18 mouse cellular contexts compared by ENCODE assay signal in the genomic region with DNA sequence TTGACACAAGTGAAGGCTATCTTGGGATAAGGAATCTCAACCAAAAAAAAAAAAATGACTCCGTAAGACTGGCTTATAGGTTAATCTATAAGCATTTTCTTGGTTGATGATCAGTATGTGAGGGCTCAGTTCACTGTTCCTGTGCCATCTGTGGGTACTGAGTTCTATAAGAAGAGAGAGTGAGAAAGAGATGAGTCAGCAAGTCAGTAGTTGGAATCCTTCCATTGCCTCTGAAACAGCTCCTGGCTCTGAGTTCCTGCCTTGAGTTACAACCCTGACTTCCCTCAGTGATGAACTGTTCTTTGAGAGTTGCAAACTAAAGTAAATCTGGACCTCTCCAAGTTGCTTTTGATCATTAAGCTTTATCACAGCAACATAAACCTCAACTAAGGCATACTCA.
"Had no signal": no experiment of that assay in that cellular context is flagged by ENCODE, and none has a peak within 500 bp of the region (broad histone marks: within the 10 kb centered on the region; RNA-seq: fewer than 3 reads in every experiment).

No protein-coding gene starts in this region.

- H3K27ac ChIP-seq: midbrain, embryonic 12.5 days; neural tube, embryonic 13.5 days; neural tube, embryonic 15.5 days had no signal

- DNase-seq: lung, adult 18-20 months; lung, embryonic 14.5 days; lung, postnatal 10 days; lung, postnatal 4 days; midbrain, embryonic 14.5 days; retina, postnatal 1 day; right cerebral cortex, postnatal 25 days; right cerebral cortex, postnatal 4 days; spleen, adult 18-20 months; thymus, adult 18-20 months; thymus, postnatal 14 days; thymus, postnatal 36 days had no signal

- H3K4me1 ChIP-seq: megakaryocyte, embryonic 14.5 days; midbrain, embryonic 12.5 days; neural tube, embryonic 13.5 days; neural tube, embryonic 15.5 days had no signal

- H3K27me3 ChIP-seq: megakaryocyte, embryonic 14.5 days; midbrain, embryonic 12.5 days; neural tube, embryonic 13.5 days; neural tube, embryonic 15.5 days had no signal

- ATAC-seq: midbrain, embryonic 16.5 days had no signal

- H3K4me3 ChIP-seq: megakaryocyte, embryonic 14.5 days; midbrain, embryonic 12.5 days; myocyte; neural tube, embryonic 13.5 days; neural tube, embryonic 15.5 days had no signal
